Mouse (Mus musculus) spleen, adult 2 months (tissue): ENCODE measurements around the gene Spag16.
"Not testable (repeated sequence)": the region's sequence is repeated elsewhere in the genome, so short reads cannot be mapped to it uniquely, and the experiment has no call there.

Experiments
- CTCF ChIP-seq: fragments of 200-500 bp; IDR thresholded peaks from 2 replicates; pipeline ENCODE4 v1.5.1; 2011; ENCODE audit warnings: mild to moderate bottlenecking, inconsistent platforms; ENCODE audit not compliant: insufficient read depth, insufficient read length, insufficient replicate concordance; ENCODE audit errors: extremely low read depth
- POLR2A ChIP-seq: fragments of 200-500 bp; IDR thresholded peaks from 2 replicates; pipeline ENCODE4 v1.6.1; 2011; ENCODE audit warnings: low read depth, low read length, inconsistent platforms

DNA sequence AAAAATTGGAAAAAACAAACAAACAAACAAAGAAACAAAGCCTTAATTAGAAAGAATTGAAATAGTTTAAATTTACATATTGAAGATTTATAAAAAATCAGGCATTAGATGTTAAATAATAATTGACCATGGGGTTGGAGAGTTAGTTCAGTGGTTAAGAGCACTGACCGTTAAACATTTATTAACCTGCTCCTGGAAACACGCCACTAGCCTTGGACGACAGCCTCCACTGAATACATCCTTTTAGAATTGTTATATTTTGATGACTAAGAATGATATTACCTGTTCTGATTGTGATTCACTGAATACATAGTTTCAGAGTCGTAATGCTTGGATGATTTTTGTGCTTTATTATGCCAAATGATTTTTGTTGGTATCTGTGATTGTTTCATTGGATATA, 6.7 kb downstream of the Spag16 start:
- TF ChIP-seq CTCF, POLR2A: not testable (repeated sequence)
